Mouse (Mus musculus) layer of hippocampus, adult 9-11 months (tissue): ENCODE data around the gene Cers5.
"Not testable (repeated sequence)": the region's sequence is repeated elsewhere in the genome, so short reads cannot be mapped to it uniquely, and the experiment has no call there.

Source experiments
- DNase-seq: peaks from one replicate; pipeline ENCODE4 v3.0.0; 2022

Cers5 gene

DNA sequence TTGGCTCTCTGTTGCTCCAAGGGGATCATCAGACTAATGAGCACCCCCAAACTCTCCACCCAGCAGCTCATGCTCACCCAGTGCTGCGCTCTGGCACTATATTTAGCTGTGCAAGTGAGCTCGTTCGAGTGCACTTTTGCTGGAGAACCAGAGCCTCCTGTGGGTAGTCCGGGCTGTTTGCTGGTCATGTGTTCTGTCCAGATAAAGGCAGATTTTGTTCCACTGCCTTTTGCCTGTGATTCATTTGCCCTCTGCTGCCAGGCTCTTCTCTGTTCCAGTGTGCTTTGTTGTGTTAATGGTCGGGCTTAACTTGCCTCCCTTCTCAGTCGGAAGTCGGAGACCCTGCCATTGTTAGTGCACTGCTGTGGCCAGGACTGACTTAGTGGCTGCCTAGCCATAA is 67.8 kb downstream of the Cers5 start:
- DNase-seq = peak; percentile 72

DNA sequence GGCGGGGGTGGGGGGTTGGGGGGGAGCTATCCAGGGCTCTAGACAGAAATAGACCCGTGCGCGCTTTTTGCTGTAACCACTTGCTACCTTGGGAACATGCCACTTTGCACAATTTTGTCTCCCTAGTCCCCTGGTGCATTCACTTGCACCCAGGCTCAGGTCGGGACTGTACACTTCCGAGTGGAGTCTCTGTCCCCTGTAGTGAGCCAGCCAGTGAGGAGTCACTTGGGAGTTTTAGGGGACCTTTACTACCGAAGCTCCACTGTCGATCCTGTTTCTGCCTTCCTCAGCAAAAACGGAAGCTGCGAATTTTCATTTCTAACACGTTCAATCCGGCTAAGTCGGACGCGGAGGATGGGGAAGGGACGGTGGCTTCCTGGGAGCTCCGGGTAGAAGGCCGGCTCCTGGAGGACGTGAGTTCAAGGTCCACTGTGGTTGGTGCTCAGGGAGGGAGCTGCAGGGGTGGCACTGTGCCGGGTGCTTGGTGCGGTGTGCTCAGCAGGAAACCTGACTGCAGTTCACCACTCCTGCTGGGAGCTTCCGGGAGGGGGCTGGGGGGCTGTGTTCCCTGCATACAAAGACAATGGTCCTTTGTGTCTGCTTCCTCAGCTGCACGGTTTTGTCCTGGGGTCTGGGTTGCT is 68.5 kb downstream of the Cers5 start:
- DNase-seq = peak; percentile 55

DNA sequence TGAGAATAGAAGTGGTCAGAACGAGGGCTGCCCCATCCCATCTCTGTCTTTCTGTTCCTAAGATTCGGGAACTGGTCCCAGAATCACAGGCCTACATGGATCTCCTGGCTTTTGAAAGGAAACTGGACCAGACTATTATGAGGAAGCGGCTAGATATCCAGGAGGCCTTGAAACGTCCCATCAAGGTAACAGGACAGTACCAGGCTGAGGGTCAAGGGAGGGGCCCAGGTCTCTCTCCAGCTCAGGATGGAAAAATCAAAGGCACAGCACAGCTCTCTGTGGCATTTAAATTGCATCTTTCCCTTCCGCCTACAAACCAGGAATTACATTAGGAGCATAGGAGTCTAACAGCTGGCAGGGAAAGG is 69.0 kb downstream of the Cers5 start:
- no peak for DNase-seq

GRCm38 (mm10) chr15:99703104-99703503 is 69.6 kb downstream of the Cers5 start:
- DNase-seq = no peak

- peak; percentile 94 for DNase-seq
Measured at GRCm38 (mm10) chr15:99701999-99702900, 70.4 kb downstream of the Cers5 start, which contains the start of gene Smarcd1. Smarcd1 (plus strand) TSS chr15:99702129.

GRCm38 (mm10) chr15:99701640-99701998 is 71.1 kb downstream of the Cers5 start:
- not testable (repeated sequence) for DNase-seq

DNA sequence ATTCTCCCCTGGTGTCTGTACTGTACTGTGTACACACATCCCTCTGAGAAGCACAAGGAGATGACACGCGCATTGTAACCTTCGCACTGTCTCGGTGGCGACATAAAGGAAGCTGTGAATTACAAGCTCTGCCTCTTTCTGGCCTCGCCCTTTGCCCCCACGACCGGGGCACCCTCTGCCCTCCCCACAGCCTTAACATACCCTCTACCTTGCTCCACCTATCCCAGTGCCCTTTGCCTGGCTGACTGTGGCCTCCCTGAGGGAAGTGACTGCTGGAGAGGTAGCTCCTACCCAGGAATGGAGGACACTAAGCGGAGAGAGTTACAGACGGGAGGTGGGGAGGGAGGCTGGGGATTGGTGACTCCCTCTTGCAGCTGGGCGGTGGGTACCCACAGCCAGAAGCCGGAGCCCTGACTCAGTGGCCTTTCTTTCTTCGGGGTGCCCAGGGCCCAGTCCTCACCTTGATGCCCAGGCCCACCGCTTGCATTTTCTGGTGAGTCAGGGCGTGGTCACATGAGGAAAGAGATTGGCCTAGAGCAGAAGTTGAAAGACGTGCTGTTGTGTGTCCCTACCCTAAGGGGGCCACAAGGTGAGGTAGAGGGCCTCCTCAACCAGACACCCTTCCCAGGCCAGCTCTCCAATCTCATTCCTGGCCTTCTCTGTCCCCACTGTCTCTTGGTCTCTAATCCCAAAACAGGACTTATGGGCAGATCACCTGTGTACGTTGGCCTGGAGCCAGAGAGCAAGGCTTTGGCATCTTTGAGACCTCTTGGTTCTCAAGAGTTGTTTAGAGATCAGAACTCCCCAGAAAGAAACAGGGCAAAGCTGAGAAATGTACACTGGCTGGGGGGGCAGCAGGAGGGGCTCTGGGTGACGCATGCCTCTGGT is 72.2 kb downstream of the Cers5 start:
- no peak for DNase-seq

DNA sequence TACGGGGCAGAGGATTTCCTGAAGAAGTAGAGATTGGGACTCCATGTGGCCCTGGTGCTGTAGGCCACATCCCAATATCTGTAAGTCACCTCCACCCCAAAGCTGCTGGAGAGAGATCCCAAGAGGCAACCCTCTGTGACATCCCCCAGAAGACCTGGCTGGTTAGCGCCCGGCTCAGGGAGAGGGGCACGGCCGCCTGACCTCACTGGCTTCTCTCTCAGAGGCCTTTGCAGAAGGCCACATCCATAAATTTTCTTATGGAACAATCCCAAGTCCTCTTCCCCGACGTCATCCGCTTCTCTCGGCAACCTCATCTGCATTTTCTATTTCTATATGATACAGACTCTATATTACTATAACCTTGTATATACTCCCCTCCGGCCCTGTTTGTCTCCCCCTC is 73.0 kb downstream of the Cers5 start:
- DNase-seq = no peak

- no peak for DNase-seq
Measured at GRCm38 (mm10) chr15:99698533-99699085, 74.1 kb downstream of the Cers5 start.

DNA sequence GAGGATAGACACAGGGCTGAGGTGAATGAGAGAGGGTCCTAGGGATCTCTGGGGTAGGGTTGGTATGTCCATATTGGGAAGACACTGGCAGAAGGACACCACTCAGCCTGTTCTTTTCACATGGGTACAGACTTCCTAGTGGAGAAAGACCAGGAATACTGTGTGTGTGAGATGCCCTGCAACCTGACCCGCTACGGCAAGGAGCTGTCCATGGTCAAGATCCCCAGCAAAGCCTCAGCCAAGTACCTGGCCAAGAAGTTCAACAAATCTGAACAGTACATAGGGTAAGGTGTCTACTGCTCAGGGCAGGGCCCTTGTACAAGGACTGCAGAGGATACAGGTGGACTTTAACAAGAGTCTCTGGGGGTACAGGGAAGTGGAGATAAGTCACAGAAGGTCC is 75.4 kb downstream of the Cers5 start:
- DNase-seq = no peak

GRCm38 (mm10) chr15:99691976-99692375 is 80.7 kb downstream of the Cers5 start:
- no peak for DNase-seq

DNA sequence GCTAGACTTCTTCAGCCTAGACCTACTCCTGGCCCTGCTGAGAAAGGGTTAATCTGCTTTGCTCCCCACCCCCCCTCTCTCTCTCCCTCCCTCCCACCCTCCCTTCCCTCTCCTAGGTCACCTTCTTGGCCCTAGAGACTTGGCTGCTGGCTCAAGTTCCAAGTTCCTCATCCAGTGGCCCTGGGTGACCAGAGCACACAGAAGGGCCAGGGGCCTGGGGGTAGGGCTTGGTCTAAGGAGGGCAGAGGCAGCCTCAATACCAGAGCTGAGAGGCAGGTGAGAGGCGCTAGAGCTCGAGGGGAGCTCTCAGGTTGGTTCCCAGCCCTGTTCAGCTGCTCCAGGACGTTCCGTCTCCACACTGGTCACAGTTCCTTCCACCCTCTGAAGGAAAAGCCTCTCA is 81.8 kb downstream of the Cers5 start:
- no peak for DNase-seq

- no peak for DNase-seq
Measured at GRCm38 (mm10) chr15:99688712-99689111, 84.0 kb downstream of the Cers5 start.
